Mouse (Mus musculus) lung, adult 2 months (tissue): ENCODE measurements around the gene Sema5b.

Experiments
- CTCF ChIP-seq: fragments of 200-500 bp; IDR thresholded peaks from 2 replicates; pipeline ENCODE4 v1.5.1; 2011; ENCODE audit warnings: mild to moderate bottlenecking, low read length, control low read depth; ENCODE audit not compliant: insufficient read depth
- POLR2A ChIP-seq: fragments of 200-500 bp; IDR thresholded peaks from 2 replicates; pipeline ENCODE4 v1.6.1; 2011; ENCODE audit warnings: low read depth, mild to moderate bottlenecking, control low read depth, low read length, borderline replicate concordance; ENCODE audit errors: extremely low read depth

DNA sequence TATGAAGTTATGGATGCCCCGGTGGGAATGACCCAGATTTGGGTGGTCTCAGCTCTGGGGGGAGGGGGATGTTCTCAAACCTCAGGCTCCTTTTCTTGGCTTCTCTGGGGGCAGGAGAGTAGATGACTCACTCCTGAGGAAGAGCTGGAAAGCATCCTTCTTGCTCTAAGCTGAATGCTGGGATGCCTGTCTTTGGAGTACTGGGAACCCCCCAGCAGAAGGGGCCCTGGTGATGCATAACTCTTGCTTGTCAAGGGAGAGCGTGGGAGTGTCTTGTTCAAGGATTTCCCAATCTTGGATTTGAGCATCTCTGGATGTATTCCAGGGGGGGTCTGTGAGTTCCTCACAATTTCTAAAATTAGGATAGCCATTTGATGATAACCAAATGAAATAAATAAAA lies 82.1 kb downstream of the Sema5b start:
- TF ChIP-seq POLR2A (no peak), CTCF (no peak)
